Mouse (Mus musculus): ENCODE measurements at regions not wholly inside any gene's neighbourhood (a gene's known extent, or its start where the extent isn't known, plus 50 kb on each side); places are given as distances from the start of the nearest gene placed in this dataset.

GRCm38 (mm10) chr16:57888138-57888537 is 133.6 kb upstream of the Col8a1 start:
- DNase-seq (ENCODE audit: low spot score) (no peak), ATAC-seq (ENCODE audit: low FRiP score) (no peak)
- Histone ChIP-seq H3K9me3 (ENCODE audit: low read length) (no peaks in the 10 kb centered on the region), H3K4me3 (ENCODE audit: low read depth, low read length) (no peak overlapping the region), H3K9ac (replicated peaks; ENCODE audit: low read length, poor library complexity, severe bottlenecking) (no peak overlapping the region), H3K27me3 (ENCODE audit: insufficient read depth, low read length) (no peaks in the 10 kb centered on the region), H3K4me2 (ENCODE audit: low read depth, low read length, poor library complexity, severe bottlenecking) (no peak overlapping the region), H3K27ac (ENCODE audit: low read depth, low read length) (no peak overlapping the region), H3K4me1 (ENCODE audit: insufficient read depth, low read length) (no peaks in the 10 kb centered on the region), H3K36me3 (ENCODE audit: insufficient read depth, low read length) (no peaks in the 10 kb centered on the region)
- 77% methylated on average over 2 of the region's 2 CpGs for WGBS
- TF ChIP-seq CTCF (IDR thresholded peaks at IDR 0.05): no peak

GRCm38 (mm10) chr16:57888553-57888952 is 134.0 kb upstream of the Col8a1 start:
- DNase-seq (ENCODE audit: low spot score) (peak; percentile 10), ATAC-seq (ENCODE audit: low FRiP score) (no peak)
- Histone ChIP-seq H3K27ac (ENCODE audit: low read depth, low read length) (no peak overlapping the region), H3K36me3 (ENCODE audit: insufficient read depth, low read length) (no peaks in the 10 kb centered on the region), H3K9ac (replicated peaks; ENCODE audit: low read length, poor library complexity, severe bottlenecking) (no peak overlapping the region), H3K27me3 (ENCODE audit: insufficient read depth, low read length) (no peaks in the 10 kb centered on the region), H3K4me3 (ENCODE audit: low read depth, low read length) (no peak overlapping the region), H3K4me1 (ENCODE audit: insufficient read depth, low read length) (no peaks in the 10 kb centered on the region), H3K9me3 (ENCODE audit: low read length) (no peaks in the 10 kb centered on the region), H3K4me2 (ENCODE audit: low read depth, low read length, poor library complexity, severe bottlenecking) (no peak overlapping the region)
- TF ChIP-seq CTCF (IDR thresholded peaks at IDR 0.05): no peak
- WGBS: 64% methylated on average over 2 of the region's 2 CpGs

- no peaks in the 10 kb centered on the region for H3K4me1 ChIP-seq (ENCODE audit: insufficient read depth, low read length)
- H3K36me3 ChIP-seq (ENCODE audit: insufficient read depth, low read length): no peaks in the 10 kb centered on the region
- no peak overlapping the region for H3K9ac ChIP-seq (replicated peaks; ENCODE audit: low read length, poor library complexity, severe bottlenecking)
- no peak overlapping the region for H3K27ac ChIP-seq (ENCODE audit: low read depth, low read length)
- H3K4me2 ChIP-seq (ENCODE audit: low read depth, low read length, poor library complexity, severe bottlenecking): no peak overlapping the region
- H3K9me3 ChIP-seq (ENCODE audit: low read length): no peaks in the 10 kb centered on the region
- DNase-seq (ENCODE audit: low spot score): peak; percentile 12
- WGBS: 70% methylated on average over 5 of the region's 5 CpGs
- no peak overlapping the region for H3K4me3 ChIP-seq (ENCODE audit: low read depth, low read length)
- H3K27me3 ChIP-seq (ENCODE audit: insufficient read depth, low read length): no peaks in the 10 kb centered on the region
- ATAC-seq (ENCODE audit: low FRiP score): no peak
- no peak for TF ChIP-seq CTCF (IDR thresholded peaks at IDR 0.05)
Observed at GRCm38 (mm10) chr16:57890135-57890534, 135.6 kb upstream of the Col8a1 start.

- ATAC-seq (ENCODE audit: low FRiP score): no peak
- WGBS: 89% methylated on average over 2 of the region's 2 CpGs
Observed at GRCm38 (mm10) chr16:57893111-57893510, 138.6 kb upstream of the Col8a1 start.

GRCm38 (mm10) chr16:57893698-57894352 is 139.3 kb upstream of the Col8a1 start:
- WGBS: 76% methylated on average over 5 of the region's 5 CpGs
- Histone ChIP-seq H3K27ac (ENCODE audit: low read depth, low read length) (no peak overlapping the region), H3K4me3 (ENCODE audit: low read depth, low read length) (no peak overlapping the region), H3K9me3 (ENCODE audit: low read length) (no peaks in the 10 kb centered on the region), H3K27me3 (ENCODE audit: insufficient read depth, low read length) (no peaks in the 10 kb centered on the region), H3K4me2 (ENCODE audit: low read depth, low read length, poor library complexity, severe bottlenecking) (no peak overlapping the region), H3K4me1 (ENCODE audit: insufficient read depth, low read length) (no peaks in the 10 kb centered on the region), H3K9ac (replicated peaks; ENCODE audit: low read length, poor library complexity, severe bottlenecking) (no peak overlapping the region), H3K36me3 (ENCODE audit: insufficient read depth, low read length) (no peaks in the 10 kb centered on the region)
- ATAC-seq (ENCODE audit: low FRiP score) (no peak), DNase-seq (ENCODE audit: low spot score) (peak; percentile 54)
- no peak for TF ChIP-seq CTCF (IDR thresholded peaks at IDR 0.05)

More at GRCm38 (mm10) chr16:57893111-57893510, 138.6 kb upstream of the Col8a1 start:
- no peak overlapping the region for H3K4me2 ChIP-seq (ENCODE audit: low read depth, low read length, poor library complexity, severe bottlenecking)
- H3K36me3 ChIP-seq (ENCODE audit: insufficient read depth, low read length): no peaks in the 10 kb centered on the region
- H3K9me3 ChIP-seq (ENCODE audit: low read length): no peaks in the 10 kb centered on the region
- no peak overlapping the region for H3K4me3 ChIP-seq (ENCODE audit: low read depth, low read length)
- no peak for TF ChIP-seq CTCF (IDR thresholded peaks at IDR 0.05)
- H3K4me1 ChIP-seq (ENCODE audit: insufficient read depth, low read length): no peaks in the 10 kb centered on the region
- no peak overlapping the region for H3K9ac ChIP-seq (replicated peaks; ENCODE audit: low read length, poor library complexity, severe bottlenecking)
- DNase-seq (ENCODE audit: low spot score): no peak
- no peak overlapping the region for H3K27ac ChIP-seq (ENCODE audit: low read depth, low read length)
- no peaks in the 10 kb centered on the region for H3K27me3 ChIP-seq (ENCODE audit: insufficient read depth, low read length)

- WGBS: 60% methylated on average over 4 of the region's 4 CpGs
Observed at GRCm38 (mm10) chr16:57901006-57901405, 146.5 kb upstream of the Col8a1 start.

More at GRCm38 (mm10) chr16:57901006-57901405, 146.5 kb upstream of the Col8a1 start:
- DNase-seq (ENCODE audit: low spot score) (no peak), ATAC-seq (ENCODE audit: low FRiP score) (no peak)
- Histone ChIP-seq H3K4me1 (ENCODE audit: insufficient read depth, low read length) (no peaks in the 10 kb centered on the region; the same call in 1 of the 2 replicates), H3K36me3 (ENCODE audit: insufficient read depth, low read length) (no peaks in the 10 kb centered on the region), H3K27me3 (ENCODE audit: insufficient read depth, low read length) (no peaks in the 10 kb centered on the region), H3K27ac (ENCODE audit: low read depth, low read length) (no peak overlapping the region), H3K4me2 (ENCODE audit: low read depth, low read length, poor library complexity, severe bottlenecking) (no peak overlapping the region), H3K9ac (replicated peaks; ENCODE audit: low read length, poor library complexity, severe bottlenecking) (no peak overlapping the region), H3K4me3 (ENCODE audit: low read depth, low read length) (no peak overlapping the region), H3K9me3 (ENCODE audit: low read length) (no peaks in the 10 kb centered on the region)
- no peak for TF ChIP-seq CTCF (IDR thresholded peaks at IDR 0.05)
